Mouse (Mus musculus): ENCODE measurements around the gene Tcte2. TPM values are rescaled to one million over a fixed set of nuclear protein-coding genes. Genes with fewer than 3 reads are reported as not detected.

Tcte2 gene
- polyA plus RNA-seq, 1 experiment from 2014 or later = 6.8 TPM

Other genes with a start within 250 kb of the Tcte2 start
- gene Afdn, start 1.3 kb downstream of the Tcte2 start, polyA plus RNA-seq (2014; fragmentation: Nextera tagmentation; extraction: Ambion mirVana) = 90.1 and 95.5 TPM in 2 replicates
- gene Gm7168, start 186.5 kb upstream of the Tcte2 start, polyA plus RNA-seq (2014; fragmentation: Nextera tagmentation; extraction: Ambion mirVana) = not detected in 2 replicates
- not detected in 2 replicates for gene Gm7356, start 241.9 kb upstream of the Tcte2 start, polyA plus RNA-seq (2014; fragmentation: Nextera tagmentation; extraction: Ambion mirVana)